Mouse (Mus musculus): ENCODE results near the gene Pde6c. TPM values are rescaled to one million over a fixed set of nuclear protein-coding genes. Genes with fewer than 3 reads are reported as not detected.
A peak's percentile ranks its signal among the peaks of the same experiment; 100 is the strongest.

Pde6c gene
- 1.2 TPM in 1 of 2 replicates, not detected in the other for total RNA-seq (2021)
- long read RNA-seq, experiment 1, result 0 reads
- long read RNA-seq, experiment 2, partial matches to known transcripts, result 1 of 2 reads
- long read RNA-seq, experiment 2, other reads (novel, unspliced or antisense), result 1 of 2 reads

- DNase-seq, result no peak
These were observed at the start of gene Pde6c for GRCm38 (mm10) chr19:38132481-38132880. Gene Pde6c (plus strand): TSS chr19:38132781.

GRCm38 (mm10) chr19:38082931-38083525, 49.6 kb upstream of the Pde6c start:
- DNase-seq, result no peak

GRCm38 (mm10) chr19:38085841-38086240, 46.7 kb upstream of the Pde6c start:
- DNase-seq, result no peak

DNA sequence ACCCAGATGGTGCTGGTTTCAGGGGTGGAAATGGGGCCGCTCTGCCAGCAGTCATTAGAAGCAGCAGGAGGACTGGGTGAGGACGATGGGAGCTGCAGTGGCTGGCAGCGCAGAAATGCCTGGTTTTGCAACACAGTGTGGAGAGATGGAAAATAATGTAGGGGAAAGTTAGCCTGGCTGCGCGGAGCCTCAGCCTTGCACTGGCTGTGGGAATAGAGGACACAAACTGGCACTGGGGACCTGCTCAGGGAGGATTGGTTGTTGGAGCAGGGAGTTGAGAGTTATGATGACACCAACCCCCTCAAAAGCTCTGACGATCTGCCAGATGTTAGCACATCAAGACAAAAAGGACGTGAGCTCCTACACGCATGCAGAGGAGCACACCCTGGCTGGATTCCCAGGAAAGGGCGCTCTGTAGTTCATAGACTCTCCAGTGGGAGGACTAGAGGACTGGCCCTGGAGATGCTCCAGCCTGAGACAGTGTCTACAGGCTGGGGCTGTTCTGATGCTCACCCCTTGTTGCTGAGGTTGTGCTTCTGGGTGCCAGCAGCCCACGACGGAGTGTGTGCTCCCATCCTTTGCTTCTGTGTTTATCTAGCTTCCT, 45.5 kb upstream of the Pde6c start:
- DNase-seq, result peak; percentile 79

DNA sequence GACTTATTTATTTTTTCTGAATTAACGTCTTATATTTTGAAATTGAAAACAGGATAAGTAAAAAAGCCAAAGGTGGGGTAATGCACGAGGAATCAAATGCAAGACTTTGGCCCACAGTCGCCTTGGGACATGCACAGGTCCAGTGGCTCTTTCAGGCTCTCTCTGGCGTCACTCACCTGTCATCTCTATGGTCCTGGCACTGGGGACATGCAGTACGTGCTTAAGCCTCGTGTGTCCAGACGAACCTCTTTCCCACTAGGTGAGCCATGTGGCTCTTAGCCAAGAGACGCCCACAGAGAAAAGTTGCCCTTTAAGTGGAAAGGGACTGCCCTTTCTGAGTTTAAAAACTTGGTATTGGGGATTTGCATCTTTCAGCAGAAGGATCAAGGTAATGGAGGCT, 43.2 kb upstream of the Pde6c start:
- DNase-seq, result peak; percentile 52

DNA sequence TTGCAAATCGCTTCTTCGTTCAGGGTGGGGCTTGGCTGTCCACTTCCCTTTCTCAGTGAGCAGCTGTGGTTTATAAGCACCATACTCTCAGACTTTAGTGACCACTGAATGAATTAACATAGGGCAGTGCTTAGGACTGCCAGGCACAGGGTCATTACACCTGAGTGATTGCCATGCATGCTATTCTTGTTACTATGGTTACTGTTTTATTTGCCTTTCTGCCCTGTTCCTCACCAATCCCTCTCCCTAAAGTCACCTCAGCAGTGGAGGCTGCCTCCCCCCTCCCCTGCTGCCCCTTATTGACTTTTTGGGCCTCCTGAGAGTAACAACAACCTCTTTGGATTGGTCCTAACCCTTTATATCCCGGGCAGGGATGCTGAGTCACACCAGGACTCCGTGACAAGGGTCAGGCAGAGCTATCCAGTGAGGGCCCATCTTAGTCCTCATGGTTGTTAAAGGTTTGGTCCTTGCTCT, 41.0 kb upstream of the Pde6c start:
- no peak for DNase-seq

- DNase-seq, result no peak
These were observed 36.4 kb upstream of the Pde6c start for GRCm38 (mm10) chr19:38096231-38096630.

DNA sequence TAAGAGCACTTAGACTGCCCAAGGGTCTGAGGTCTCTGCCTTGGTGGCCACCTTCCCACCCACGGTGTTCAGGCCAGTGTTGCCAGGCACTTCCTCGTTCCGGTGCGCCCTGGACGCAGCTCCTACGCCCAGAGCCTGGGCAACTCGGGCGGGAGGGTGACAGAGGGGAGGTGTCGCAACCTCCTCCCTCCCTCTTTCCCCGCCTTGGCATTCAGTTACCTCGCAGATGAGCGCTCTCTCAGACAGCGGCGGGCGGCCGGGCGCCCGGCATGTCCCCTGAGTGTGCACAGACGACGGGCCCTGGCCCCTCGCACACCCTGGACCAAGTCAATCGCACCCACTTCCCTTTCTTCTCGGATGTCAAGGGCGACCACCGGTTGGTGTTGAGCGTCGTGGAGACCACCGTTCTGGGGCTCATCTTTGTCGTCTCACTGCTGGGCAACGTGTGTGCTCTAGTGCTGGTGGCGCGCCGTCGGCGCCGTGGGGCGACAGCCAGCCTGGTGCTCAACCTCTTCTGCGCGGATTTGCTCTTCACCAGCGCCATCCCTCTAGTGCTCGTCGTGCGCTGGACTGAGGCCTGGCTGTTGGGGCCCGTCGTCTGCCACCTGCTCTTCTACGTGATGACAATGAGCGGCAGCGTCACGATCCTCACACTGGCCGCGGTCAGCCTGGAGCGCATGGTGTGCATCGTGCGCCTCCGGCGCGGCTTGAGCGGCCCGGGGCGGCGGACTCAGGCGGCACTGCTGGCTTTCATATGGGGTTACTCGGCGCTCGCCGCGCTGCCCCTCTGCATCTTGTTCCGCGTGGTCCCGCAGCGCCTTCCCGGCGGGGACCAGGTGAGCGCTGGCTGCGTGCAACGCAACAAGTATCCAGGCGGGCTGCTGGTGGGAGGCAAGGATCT, 35.5 kb upstream of the Pde6c start, which contains the start of gene Ffar4:
Gene Ffar4 (plus strand): TSS at position 214 of the 901 bp plus-strand sequence.
- peak; percentile 77 for DNase-seq

GRCm38 (mm10) chr19:38107871-38108270, 24.7 kb upstream of the Pde6c start:
- no peak for DNase-seq

- no peak for DNase-seq
These were observed 22.9 kb upstream of the Pde6c start for GRCm38 (mm10) chr19:38109506-38110242.

DNA sequence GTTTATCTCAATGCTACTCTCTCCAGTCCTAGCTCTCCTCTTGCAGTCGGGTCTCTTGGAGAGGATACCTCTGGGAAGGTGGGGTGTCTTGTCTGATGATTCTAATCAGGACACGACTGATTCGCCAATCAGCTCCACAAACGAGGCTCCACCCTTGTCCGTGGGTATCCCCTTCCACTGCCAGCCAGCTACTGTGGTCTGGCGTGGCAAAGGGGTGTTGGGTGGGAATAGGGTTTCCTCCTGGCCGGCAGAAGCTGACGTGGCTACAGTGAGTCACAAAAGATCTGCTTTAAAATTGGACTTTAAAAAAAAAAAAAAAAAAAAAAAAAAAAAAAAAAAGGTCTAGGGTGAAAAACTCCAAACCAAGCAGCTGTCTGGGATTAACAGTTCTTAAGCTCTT, 21.5 kb upstream of the Pde6c start:
- no peak for DNase-seq

- no peak for DNase-seq
These were observed 20.0 kb upstream of the Pde6c start for GRCm38 (mm10) chr19:38112575-38112974.

- no peak for DNase-seq
These were observed 17.6 kb upstream of the Pde6c start for GRCm38 (mm10) chr19:38114834-38115491.

DNA sequence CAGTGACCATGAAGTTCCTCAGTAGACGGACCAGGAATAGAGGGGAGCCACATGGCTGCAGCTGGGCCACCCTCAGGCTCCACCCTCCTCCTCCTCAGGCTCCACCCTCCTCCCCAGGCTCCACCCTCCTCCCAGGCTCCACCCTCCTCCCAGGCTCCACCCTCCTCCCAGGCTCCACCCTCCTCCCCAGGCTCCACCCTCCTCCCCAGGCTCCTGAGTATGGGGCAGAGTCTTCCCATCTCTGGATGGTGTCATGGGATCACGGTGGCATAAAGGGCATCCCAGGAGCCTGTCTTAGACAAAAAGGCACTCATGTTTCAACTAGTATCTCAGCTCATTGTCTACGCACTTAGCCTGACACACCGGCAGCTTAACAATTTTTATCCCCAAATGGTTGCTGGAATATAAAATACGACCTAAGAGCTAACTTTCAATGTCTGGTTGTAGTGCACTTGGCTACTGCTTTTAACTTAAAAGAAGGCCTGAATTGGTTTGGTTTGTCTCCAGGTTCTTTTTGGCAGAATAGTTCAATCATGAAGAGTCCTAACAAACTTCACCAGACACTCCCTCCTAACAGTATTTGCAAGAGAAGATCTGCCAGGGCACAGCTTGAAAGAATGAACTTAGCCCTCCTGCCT, 12.3 kb upstream of the Pde6c start:
- DNase-seq, result no peak

GRCm38 (mm10) chr19:38123921-38124320, 8.7 kb upstream of the Pde6c start:
- no peak for DNase-seq

GRCm38 (mm10) chr19:38124401-38125218, 8.0 kb upstream of the Pde6c start:
- peak; percentile 50 for DNase-seq

GRCm38 (mm10) chr19:38125219-38125610, 7.4 kb upstream of the Pde6c start, which contains the start of gene Rbp4:
Gene Rbp4 (minus strand): TSS chr19:38125281.
- DNase-seq, result no peak

DNA sequence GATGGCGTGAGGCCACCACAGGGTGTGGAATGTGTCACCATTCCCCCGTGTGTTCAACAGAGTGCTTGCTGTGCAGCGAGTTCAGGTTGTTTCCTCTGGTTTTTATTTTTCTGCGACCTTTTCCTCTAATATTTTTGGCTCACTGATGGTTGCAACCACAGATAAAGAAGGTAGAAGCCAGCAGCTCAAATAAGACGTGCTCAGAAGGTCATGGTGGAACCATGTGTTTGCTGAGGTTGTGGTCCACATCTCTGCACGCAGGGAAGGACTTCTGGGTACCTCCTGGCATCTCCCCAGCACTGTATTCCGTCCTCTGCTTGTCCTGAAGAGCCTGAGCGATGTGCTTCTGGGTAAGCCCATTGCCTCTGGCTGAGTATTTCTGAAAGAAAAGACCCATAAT, 5.9 kb upstream of the Pde6c start:
- DNase-seq, result no peak

DNA sequence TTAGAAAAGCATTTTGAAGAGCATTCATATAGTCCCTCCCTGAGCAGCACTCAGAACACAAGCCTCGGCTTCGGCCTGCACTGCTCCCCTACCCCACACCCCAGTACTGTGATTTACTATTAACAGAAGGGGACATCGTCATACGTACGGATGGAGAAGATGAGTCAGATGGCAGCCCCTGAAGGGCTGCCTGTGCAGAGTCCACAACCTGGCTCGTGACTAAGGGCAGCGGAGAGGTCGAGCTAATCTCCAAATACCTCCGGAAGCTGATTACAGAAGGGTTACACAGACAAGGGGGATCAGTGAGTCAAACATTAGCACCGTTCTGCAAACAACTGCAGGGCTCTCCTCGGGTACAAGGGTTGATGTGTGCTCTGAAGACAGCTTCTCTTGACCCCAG, 1.4 kb downstream of the Pde6c start:
- no peak for DNase-seq

GRCm38 (mm10) chr19:38134806-38135205, 2.2 kb downstream of the Pde6c start:
- no peak for DNase-seq

All from adrenal gland, postnatal 14 days (tissue).